Mouse (Mus musculus) CH12.LX (cell line): ENCODE data around the gene Slc6a19. TPM values are rescaled to one million over a fixed set of nuclear protein-coding genes. Genes with fewer than 3 reads are reported as not detected.

Source experiments
- DNase-seq: peaks from one replicate; pipeline ENCODE4 v3.0.0-alpha.2; 2013; ENCODE audit errors: extremely low read depth
- H3K27ac ChIP-seq: 2 replicates; pipeline ENCODE4 v1.5.1; 2012; ENCODE audit warnings: low read depth, mild to moderate bottlenecking, control low read depth, moderate library complexity; ENCODE audit not compliant: insufficient read depth
- H3K27me3 ChIP-seq: replicated peaks from 2 replicates; pipeline ENCODE3; 2012; ENCODE audit warnings: inconsistent platforms
- H3K36me3 ChIP-seq, 2 experiments: replicated peaks in 1 of 2; 2 replicates each; pipeline versions ENCODE3 to v1.6.1; 2012; ENCODE audit warnings: inconsistent platforms in 1 of 2, low read length in 1 of 2, mild to moderate bottlenecking in 1 of 2, mixed read lengths in 1 of 2, moderate library complexity in 1 of 2; ENCODE audit not compliant: control insufficient read depth in 1 of 2, insufficient read depth in 1 of 2
- H3K4me1 ChIP-seq, 2 experiments: 2 replicates each; pipeline ENCODE4 v1.6.1; 2012; ENCODE audit warnings: inconsistent platforms in 1 of 2, moderate library complexity in 1 of 2; ENCODE audit not compliant: insufficient read depth in 2 of 2, control insufficient read depth in 1 of 2
- H3K4me2 ChIP-seq: 2 replicates; pipeline ENCODE4 v1.6.1; 2012; ENCODE audit warnings: low read depth, mild to moderate bottlenecking, control low read depth; ENCODE audit not compliant: poor library complexity, insufficient read depth, severe bottlenecking
- H3K4me3 ChIP-seq, 3 experiments: fragments of 150-350 bp in 1 of 3; sonication (generic) in 1 of 3; replicated peaks in 1 of 3; 2 replicates each; pipeline versions ENCODE3 to v1.5.1; 2011 to 2012; ENCODE audit warnings: low read depth in 2 of 3, low read length in 2 of 3, mild to moderate bottlenecking in 2 of 3, moderate library complexity in 2 of 3, control low read depth in 1 of 3, improper control_type of control experiment in 1 of 3, inconsistent platforms in 1 of 3, mixed read lengths in 1 of 3; ENCODE audit not compliant: poor library complexity in 1 of 3
- H3K79me2 ChIP-seq: replicated peaks from 2 replicates; pipeline ENCODE4 v1.6.1; 2012; ENCODE audit warnings: mild to moderate bottlenecking, moderate library complexity; ENCODE audit not compliant: control insufficient read depth, poor library complexity, insufficient read depth, severe bottlenecking; ENCODE audit errors: extremely low read depth
- H3K9ac ChIP-seq: 2 replicates; pipeline ENCODE4 v1.6.1; 2012; ENCODE audit warnings: low read depth, mild to moderate bottlenecking, control low read depth, moderate library complexity; ENCODE audit not compliant: insufficient read depth
- H3K9me3 ChIP-seq: replicated peaks from 2 replicates; pipeline ENCODE3; 2012; ENCODE audit warnings: low read length, inconsistent platforms, mixed read lengths
- BHLHE40 ChIP-seq: IDR thresholded peaks from 2 replicates; pipeline ENCODE4 v1.6.1; 2011; ENCODE audit warnings: mild to moderate bottlenecking, low read depth, low read length, improper control_type of control experiment
- CHD1 ChIP-seq: IDR thresholded peaks from 2 replicates; pipeline ENCODE4 v1.6.1; 2012; ENCODE audit warnings: low read depth, low read length, improper control_type of control experiment, inconsistent platforms
- CTCF ChIP-seq, 2 experiments: IDR thresholded peaks in 1 of 2; conservative IDR thresholded peaks in 1 of 2; 2 replicates each; pipeline ENCODE4 v1.5.1; 2011 to 2012; ENCODE audit warnings: low read depth in 2 of 2, low read length in 2 of 2, improper control_type of control experiment in 1 of 2, inconsistent platforms in 1 of 2, mild to moderate bottlenecking in 1 of 2, moderate library complexity in 1 of 2
- E2F4 ChIP-seq: IDR thresholded peaks from 2 replicates; pipeline ENCODE4 v1.6.1; 2011; ENCODE audit warnings: low read depth, low read length, improper control_type of control experiment; ENCODE audit not compliant: insufficient replicate concordance
- ELF1 ChIP-seq: IDR thresholded peaks from 2 replicates; pipeline ENCODE4 v1.6.1; 2014; ENCODE audit warnings: low read depth, mild to moderate bottlenecking, inconsistent platforms, low read length, improper control_type of control experiment
- JUN ChIP-seq: IDR thresholded peaks from 2 replicates; pipeline ENCODE4 v1.6.1; 2011; ENCODE audit warnings: low read depth, mild to moderate bottlenecking, low read length, improper control_type of control experiment, moderate library complexity; ENCODE audit not compliant: insufficient read depth
- KAT2A ChIP-seq: IDR thresholded peaks from 2 replicates; pipeline ENCODE4 v1.6.1; 2012; ENCODE audit warnings: low read length, improper control_type of control experiment, inconsistent platforms; ENCODE audit not compliant: insufficient replicate concordance
- MAFK ChIP-seq: IDR thresholded peaks from 2 replicates; pipeline ENCODE4 v1.6.1; 2011; ENCODE audit warnings: low read length, improper control_type of control experiment; ENCODE audit not compliant: insufficient replicate concordance
- MEF2A ChIP-seq: IDR thresholded peaks from 2 replicates; pipeline ENCODE4 v1.6.1; 2014; ENCODE audit warnings: low read depth, mild to moderate bottlenecking, inconsistent platforms, low read length, improper control_type of control experiment, borderline replicate concordance
- MXI1 ChIP-seq: IDR thresholded peaks from 2 replicates; pipeline ENCODE4 v1.6.1; 2011; ENCODE audit warnings: mild to moderate bottlenecking, low read depth, low read length, improper control_type of control experiment
- PAX5 ChIP-seq: IDR thresholded peaks from 2 replicates; pipeline ENCODE4 v1.6.1; 2012; ENCODE audit warnings: low read length, inconsistent platforms, mixed read lengths
- RAD21 ChIP-seq: IDR thresholded peaks from 2 replicates; pipeline ENCODE4 v1.6.1; 2011; ENCODE audit warnings: low read depth, mild to moderate bottlenecking, low read length, improper control_type of control experiment, moderate library complexity
- SIN3A ChIP-seq: IDR thresholded peaks from 2 replicates; pipeline ENCODE4 v1.6.1; 2012; ENCODE audit warnings: low read length, improper control_type of control experiment, inconsistent platforms
- SMC3 ChIP-seq: IDR thresholded peaks from 2 replicates; pipeline ENCODE4 v1.6.1; 2011; ENCODE audit warnings: low read depth, low read length, improper control_type of control experiment
- TCF12 ChIP-seq: IDR thresholded peaks from 2 replicates; pipeline ENCODE4 v1.6.1; 2014; ENCODE audit warnings: low read depth, mild to moderate bottlenecking, inconsistent platforms, low read length, improper control_type of control experiment
- UBTF ChIP-seq: IDR thresholded peaks from 2 replicates; pipeline ENCODE4 v1.6.1; 2012; ENCODE audit warnings: low read depth, mild to moderate bottlenecking, inconsistent platforms, low read length, improper control_type of control experiment, moderate library complexity
- USF2 ChIP-seq: conservative IDR thresholded peaks from 2 replicates; pipeline ENCODE4 v1.6.1; 2011; ENCODE audit warnings: low read depth, low read length, improper control_type of control experiment
- ZKSCAN1 ChIP-seq: IDR thresholded peaks from 2 replicates; pipeline ENCODE4 v1.6.1; 2012; ENCODE audit warnings: low read depth, inconsistent platforms, low read length, improper control_type of control experiment, borderline replicate concordance
- ZMIZ1 ChIP-seq: IDR thresholded peaks from 2 replicates; pipeline ENCODE4 v1.6.1; 2012; ENCODE audit warnings: low read depth, mild to moderate bottlenecking, inconsistent platforms, low read length, improper control_type of control experiment
- ZNF384 ChIP-seq: IDR thresholded peaks from 2 replicates; pipeline ENCODE4 v1.6.1; 2012; ENCODE audit warnings: low read depth, low read length, improper control_type of control experiment, inconsistent platforms
- dilution Hi-C: fragments of 300-500 bp; cut with MboI; formaldehyde crosslinking; loops from 2 replicates; pipeline ENCODE4 v1.14.3; 2020; ENCODE audit warnings: low sequenced_read_pairs; ENCODE audit not compliant: extremely low pct_unique_long_range_greater_than_20kb, extremely low pct_ligation_motif_present
- in situ Hi-C: fragments of 300-500 bp; cut with MboI; formaldehyde crosslinking; loops from 3 replicates; pipeline ENCODE4 v1.14.3; 2019; ENCODE audit warnings: low sequenced_read_pairs, low pct_ligation_motif_present, low pct_unique_long_range_greater_than_20kb, mixed read lengths
- polyA plus RNA-seq: library from polyadenylated mRNA; unstranded; fragments of >175 nt; gene quantifications from 2 replicates; pipeline ENCODE4 v1.2.1, GENCODE M21; 2012; ENCODE audit warnings: low read depth; ENCODE audit not compliant: insufficient read length
- total RNA-seq, 2 experiments: library from RNA; depleted of rRNA; stranded (reverse); fragments of 300-350 nt in 1 of 2; fragments of >200 nt in 1 of 2; gene quantifications; 2 replicates each; pipeline ENCODE4 v1.2.3; 2012 to 2014

The Slc6a19 gene
- total and polyA plus RNA-seq, 3 experiments: 0.13 TPM; not detected in 1

DNA sequence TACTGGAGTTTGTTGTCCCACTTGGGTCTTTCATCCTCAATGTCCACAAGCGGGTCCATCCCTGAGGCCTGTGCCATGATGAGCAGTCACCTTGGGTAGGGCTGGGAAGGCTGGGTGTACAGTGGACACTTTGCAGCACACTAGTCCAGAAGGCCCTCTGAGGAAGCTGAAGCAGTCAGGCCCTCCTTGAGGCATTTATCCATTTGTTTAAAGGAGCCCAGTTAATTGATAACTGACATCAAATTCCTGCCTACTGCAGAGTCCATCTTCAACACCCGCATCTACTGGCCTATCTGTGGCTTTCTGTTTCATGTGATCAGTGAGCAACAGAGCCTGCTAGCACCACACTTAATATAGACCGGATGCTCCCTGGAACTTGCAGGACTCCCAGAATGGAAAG lies 26.8 kb downstream of the Slc6a19 start, which contains the start of gene Slc6a18:
Gene Slc6a18 (minus strand): TSS at position 171 of the 400 bp plus-strand sequence.
- in situ Hi-C loops (no loop called here), dilution Hi-C loops (no loop called here)
- peaks cover 44% of the 10 kb centered on the region for H3K27me3 ChIP-seq

DNA sequence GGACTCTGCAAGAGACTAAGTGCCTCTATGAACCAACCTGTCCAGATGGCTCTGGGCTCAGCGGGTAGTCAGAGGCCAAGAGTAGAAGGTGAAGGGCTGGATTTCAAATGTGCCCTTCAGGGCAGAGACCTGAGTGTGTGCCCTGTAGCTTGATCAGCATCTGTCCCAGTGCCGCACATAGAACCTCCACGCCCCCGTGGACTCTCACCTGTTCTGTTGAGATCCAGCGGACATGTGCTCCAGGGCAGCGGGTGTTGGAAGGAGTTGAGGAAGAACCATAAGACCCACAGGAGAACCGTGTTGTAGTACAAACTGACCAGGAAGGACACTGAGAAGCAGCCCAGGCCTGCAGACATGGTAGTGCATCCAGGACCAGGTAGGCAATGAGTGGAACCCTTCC lies 29.5 kb downstream of the Slc6a19 start:
- Histone ChIP-seq H3K9ac (no peak overlapping the region), H3K36me3 (no peaks in the 10 kb centered on the region), H3K4me3 (no peak overlapping the region), H3K4me2 (no peak overlapping the region), H3K9me3 (no peaks in the 10 kb centered on the region), H3K27ac (no peak overlapping the region), H3K79me2 (no peaks in the 10 kb centered on the region), H3K4me1 (no peaks in the 10 kb centered on the region), H3K27me3 (peaks cover 54% of the 10 kb centered on the region)
- no peak for DNase-seq
- no peak for TF ChIP-seq RAD21
- TF ChIP-seq MXI1: no peak
- TF ChIP-seq USF2: no peak
- no peak for TF ChIP-seq ELF1
- in situ Hi-C loops: no loop called here
- dilution Hi-C loops: no loop called here

More for the DNA sequence above, 26.8 kb downstream of the Slc6a19 start, which contains the start of gene Slc6a18:
- no peak for DNase-seq
- Histone ChIP-seq H3K27ac (no peak within 1 kb of the TSS), H3K9me3 (no peaks in the 10 kb centered on the region), H3K36me3 (no peaks in the 10 kb centered on the region), H3K79me2 (no peaks in the 10 kb centered on the region), H3K9ac (no peak within 1 kb of the TSS), H3K4me3 (no peak within 1 kb of the TSS), H3K4me1 (0 out of 4 replicates have a peak, but pooled peaks cover 2 to 4% of the 10 kb centered on the region in 2 experiments), H3K4me2 (no peak within 1 kb of the TSS)
- TF ChIP-seq E2F4 (no peak), KAT2A (no peak), ZKSCAN1 (no peak), MXI1 (no peak), UBTF (no peak)

DNA sequence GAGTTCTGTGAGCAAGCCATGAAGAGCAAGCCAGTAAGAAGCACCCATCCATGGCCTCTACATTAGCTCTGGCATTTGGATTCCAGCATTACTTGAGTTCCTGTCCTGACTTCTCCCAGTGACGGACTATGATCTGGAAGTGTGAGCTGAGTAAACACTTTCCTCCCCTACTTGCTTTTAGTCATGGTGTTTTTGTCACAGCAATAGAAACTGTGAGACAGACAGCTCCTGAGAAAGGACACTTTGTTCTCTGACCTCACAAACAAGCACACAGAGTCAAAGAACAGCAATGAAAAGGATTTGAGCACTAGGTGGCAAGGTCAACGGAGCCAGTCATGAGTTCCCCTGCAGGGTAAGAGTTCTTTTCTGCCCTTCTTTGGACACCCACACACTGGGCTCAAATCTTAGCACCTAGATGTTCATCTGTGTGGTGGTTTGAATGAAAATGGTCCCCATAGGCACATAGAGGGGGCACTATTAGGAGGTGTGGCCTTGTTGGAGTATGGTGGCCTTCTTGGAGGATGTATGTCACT lies 44.4 kb downstream of the Slc6a19 start:
- peaks cover 3% of the 10 kb centered on the region for H3K9me3 ChIP-seq
- in situ Hi-C loops: no loop called here
- no peak overlapping the region for H3K4me3 ChIP-seq
- no peak overlapping the region for H3K9ac ChIP-seq
- TF ChIP-seq BHLHE40 (no peak), SIN3A (no peak), RAD21 (no peak), SMC3 (no peak), CHD1 (no peak), MEF2A (no peak), CTCF (conservative IDR thresholded peaks at IDR 0.05 in 1 of 2, IDR thresholded peaks at IDR 0.05 in 1 of 2; ENCODE audit: low read depth in 2 of 2, low read length in 2 of 2) (no peak), USF2 (no peak), ZMIZ1 (no peak), JUN (no peak), TCF12 (no peak), MXI1 (no peak), UBTF (no peak), PAX5 (no peak), MAFK (no peak), ZNF384 (no peak)
- H3K27ac ChIP-seq: no peak overlapping the region
- no peak for DNase-seq
- H3K4me1 ChIP-seq: no peaks in the 10 kb centered on the region
- dilution Hi-C loops: no loop called here
- no peaks in the 10 kb centered on the region for H3K79me2 ChIP-seq
- H3K27me3 ChIP-seq: peaks cover 57% of the 10 kb centered on the region
- H3K36me3 ChIP-seq: no peaks in the 10 kb centered on the region
- no peak overlapping the region for H3K4me2 ChIP-seq
